Mouse (Mus musculus) midbrain, embryonic 13.5 days (tissue): Measurements from ENCODE around the gene Cracr2a. TPM values are rescaled to one million over a fixed set of nuclear protein-coding genes. Genes with fewer than 3 reads are reported as not detected.

Experiments
- ATAC-seq: fragments of 200-750 bp; cut with Nextera tagmentation; 2 replicates; pipeline ENCODE4 v1.8.0; 2017; ENCODE audit warnings: mild to moderate bottlenecking, moderate TSS enrichment, moderate library complexity
- H3K27ac ChIP-seq: fragments of 300-500 bp; sonication (generic); 2 replicates; pipeline ENCODE4 v1.5.1; 2015; ENCODE audit warnings: inconsistent platforms, mild to moderate bottlenecking, moderate library complexity
- H3K27me3 ChIP-seq: fragments of 300-500 bp; sonication (generic); 2 replicates; pipeline ENCODE4 v1.6.1; 2015; ENCODE audit warnings: mild to moderate bottlenecking, inconsistent platforms
- H3K36me3 ChIP-seq: fragments of 300-500 bp; sonication (generic); 2 replicates; pipeline ENCODE4 v1.6.1; 2015; ENCODE audit warnings: mild to moderate bottlenecking, inconsistent platforms
- H3K4me1 ChIP-seq: fragments of 300-500 bp; sonication (generic); replicated peaks from 2 replicates; pipeline ENCODE4 v1.6.1; 2015; ENCODE audit warnings: inconsistent platforms
- H3K4me2 ChIP-seq: fragments of 300-500 bp; sonication (generic); replicated peaks from 2 replicates; pipeline ENCODE4 v1.6.1; 2015; ENCODE audit warnings: moderate library complexity, mild to moderate bottlenecking, inconsistent platforms
- H3K4me3 ChIP-seq: fragments of 300-500 bp; sonication (generic); replicated peaks from 2 replicates; pipeline ENCODE4 v1.5.1; 2015; ENCODE audit warnings: mild to moderate bottlenecking, inconsistent platforms
- H3K9ac ChIP-seq: fragments of 300-500 bp; sonication (generic); replicated peaks from 2 replicates; pipeline ENCODE4 v1.6.1; 2015; ENCODE audit warnings: mild to moderate bottlenecking, inconsistent platforms
- H3K9me3 ChIP-seq: fragments of 300-500 bp; sonication (generic); 2 replicates; pipeline ENCODE4 v1.6.1; 2016; ENCODE audit warnings: mild to moderate bottlenecking, inconsistent platforms
- WGBS: fragments of 180-500 bp; shearing (Covaris S2); methylation state at CpG from one replicate; pipeline ENCODE4 v1.1.7; 2015; 5-methylcytosine and 5-hydroxymethylcytosine counted together
- polyA plus RNA-seq: library from polyadenylated mRNA; unstranded; fragments of >200 nt; fragmentation: Nextera tagmentation; extraction: Ambion mirVana; gene quantifications from 2 replicates; pipeline ENCODE4 v1.2.1, GENCODE M21; 2015

Gene Cracr2a
- polyA plus RNA-seq, 1 experiment from 2014 or later: 0.24 TPM

GRCm38 (mm10) chr6:127573779-127574463 is 12.8 kb downstream of the Cracr2a start:
- Histone ChIP-seq H3K9ac (no peak overlapping the region), H3K27me3 (no peaks in the 10 kb centered on the region), H3K4me3 (no peak overlapping the region), H3K27ac (no peak overlapping the region), H3K36me3 (no peaks in the 10 kb centered on the region), H3K9me3 (no peaks in the 10 kb centered on the region), H3K4me1 (no peaks in the 10 kb centered on the region), H3K4me2 (no peak overlapping the region)
- no peak for ATAC-seq
- 77% methylated on average over 11 of the region's 11 CpGs for WGBS

GRCm38 (mm10) chr6:127575194-127575593 is 14.1 kb downstream of the Cracr2a start:
- WGBS: 86% methylated on average over 2 of the region's 2 CpGs
- Histone ChIP-seq H3K9me3 (no peaks in the 10 kb centered on the region), H3K4me3 (no peak overlapping the region), H3K36me3 (no peaks in the 10 kb centered on the region), H3K4me1 (no peaks in the 10 kb centered on the region), H3K9ac (no peak overlapping the region), H3K27ac (no peak overlapping the region), H3K4me2 (no peak overlapping the region), H3K27me3 (no peaks in the 10 kb centered on the region)
- no peak for ATAC-seq

GRCm38 (mm10) chr6:127577688-127578087 is 16.6 kb downstream of the Cracr2a start:
- ATAC-seq: no peak

GRCm38 (mm10) chr6:127578316-127578715 is 17.2 kb downstream of the Cracr2a start:
- 78% methylated on average over 7 of the region's 7 CpGs for WGBS
- no peak for ATAC-seq
- no peaks in the 10 kb centered on the region for H3K36me3 ChIP-seq

More at GRCm38 (mm10) chr6:127577688-127578087, 16.6 kb downstream of the Cracr2a start:
- H3K27me3 ChIP-seq: no peaks in the 10 kb centered on the region; the same call in 1 of the 2 replicates
- H3K4me3 ChIP-seq: no peak overlapping the region
- H3K4me1 ChIP-seq: peaks cover 9% of the 10 kb centered on the region
- H3K4me2 ChIP-seq: no peak overlapping the region
- H3K9ac ChIP-seq: no peak overlapping the region
- H3K27ac ChIP-seq: no peak overlapping the region
- WGBS: 83% methylated on average over 4 of the region's 4 CpGs
- no peaks in the 10 kb centered on the region for H3K9me3 ChIP-seq
- no peaks in the 10 kb centered on the region for H3K36me3 ChIP-seq

GRCm38 (mm10) chr6:127578810-127579209 is 17.7 kb downstream of the Cracr2a start:
- Histone ChIP-seq H3K4me1 (peaks cover 10% of the 10 kb centered on the region), H3K9me3 (no peaks in the 10 kb centered on the region), H3K9ac (no peak overlapping the region), H3K36me3 (no peaks in the 10 kb centered on the region), H3K27me3 (no peaks in the 10 kb centered on the region; the same call in 1 of the 2 replicates), H3K4me3 (no peak overlapping the region), H3K27ac (no peak overlapping the region), H3K4me2 (no peak overlapping the region)
- ATAC-seq: no peak
- 86% methylated on average over 5 of the region's 5 CpGs for WGBS

More at GRCm38 (mm10) chr6:127578316-127578715, 17.2 kb downstream of the Cracr2a start:
- Histone ChIP-seq H3K4me2 (no peak overlapping the region), H3K4me1 (peaks cover 10% of the 10 kb centered on the region), H3K4me3 (no peak overlapping the region), H3K27ac (no peak overlapping the region), H3K9me3 (no peaks in the 10 kb centered on the region), H3K9ac (no peak overlapping the region), H3K27me3 (no peaks in the 10 kb centered on the region; the same call in 1 of the 2 replicates)

GRCm38 (mm10) chr6:127581915-127582314 is 20.8 kb downstream of the Cracr2a start:
- H3K27ac ChIP-seq: no peak overlapping the region
- H3K9me3 ChIP-seq: no peaks in the 10 kb centered on the region
- no peak; the same call in 1 of the 2 replicates for ATAC-seq
- peak overlapping the region; percentile 46 for H3K4me2 ChIP-seq
- H3K36me3 ChIP-seq: no peaks in the 10 kb centered on the region
- WGBS: 55% methylated on average over 12 of the region's 12 CpGs
- peak overlapping the region; percentile 34 for H3K9ac ChIP-seq
- peaks cover 10% of the 10 kb centered on the region for H3K4me1 ChIP-seq
- no peaks in the 10 kb centered on the region; the same call in 1 of the 2 replicates for H3K27me3 ChIP-seq
- H3K4me3 ChIP-seq: no peak overlapping the region

GRCm38 (mm10) chr6:127582391-127583176 is 21.4 kb downstream of the Cracr2a start:
- 14% methylated on average over 15 of the region's 15 CpGs for WGBS
- H3K4me3 ChIP-seq: peak overlapping the region; percentile 18
- H3K4me1 ChIP-seq: peaks cover 10% of the 10 kb centered on the region
- peak overlapping the region; percentile 46 for H3K4me2 ChIP-seq
- peak; percentile 70 for ATAC-seq
- H3K9ac ChIP-seq: peak overlapping the region; percentile 34
- 0 out of 2 replicates have a peak overlapping the region, but pooled peaks have one; percentile 17 for H3K27ac ChIP-seq
- H3K9me3 ChIP-seq: no peaks in the 10 kb centered on the region
- no peaks in the 10 kb centered on the region; the same call in 1 of the 2 replicates for H3K27me3 ChIP-seq
- no peaks in the 10 kb centered on the region for H3K36me3 ChIP-seq

GRCm38 (mm10) chr6:127591467-127591866 is 30.3 kb downstream of the Cracr2a start:
- 69% methylated on average over 3 of the region's 3 CpGs for WGBS
- Histone ChIP-seq H3K9ac (no peak overlapping the region), H3K9me3 (no peaks in the 10 kb centered on the region), H3K4me3 (no peak overlapping the region), H3K27ac (no peak overlapping the region), H3K27me3 (0 out of 2 replicates have a peak, but pooled peaks cover 3% of the 10 kb centered on the region), H3K4me1 (peaks cover 8% of the 10 kb centered on the region; the same call in 1 of the 2 replicates), H3K36me3 (no peaks in the 10 kb centered on the region), H3K4me2 (no peak overlapping the region)
- ATAC-seq: no peak

- no peak overlapping the region for H3K27ac ChIP-seq
- 0 out of 2 replicates have a peak, but pooled peaks cover 3% of the 10 kb centered on the region for H3K27me3 ChIP-seq
- H3K4me1 ChIP-seq: peaks cover 8% of the 10 kb centered on the region; the same call in 1 of the 2 replicates
- no peak for ATAC-seq
- no peak overlapping the region for H3K9ac ChIP-seq
- H3K36me3 ChIP-seq: no peaks in the 10 kb centered on the region
- WGBS: 44% methylated on average over 4 of the region's 4 CpGs
- H3K9me3 ChIP-seq: no peaks in the 10 kb centered on the region
- no peak overlapping the region for H3K4me3 ChIP-seq
- H3K4me2 ChIP-seq: no peak overlapping the region
Measured at GRCm38 (mm10) chr6:127593487-127593886, 32.3 kb downstream of the Cracr2a start.

- H3K27me3 ChIP-seq: no peaks in the 10 kb centered on the region
- H3K36me3 ChIP-seq: no peaks in the 10 kb centered on the region
- no peak overlapping the region for H3K4me3 ChIP-seq
- peaks cover 11% of the 10 kb centered on the region; the same call in 1 of the 2 replicates for H3K4me1 ChIP-seq
- no peak overlapping the region for H3K4me2 ChIP-seq
- no peaks in the 10 kb centered on the region for H3K9me3 ChIP-seq
- H3K9ac ChIP-seq: no peak overlapping the region
- no peak overlapping the region for H3K27ac ChIP-seq
- peak; percentile 51 for ATAC-seq
- 46% methylated on average over 6 of the region's 6 CpGs for WGBS
Measured at GRCm38 (mm10) chr6:127599280-127599679, 38.1 kb downstream of the Cracr2a start.

GRCm38 (mm10) chr6:127605067-127606025 is 44.2 kb downstream of the Cracr2a start:
- H3K4me3 ChIP-seq: no peak overlapping the region
- no peaks in the 10 kb centered on the region for H3K36me3 ChIP-seq
- no peak for ATAC-seq
- no peaks in the 10 kb centered on the region for H3K9me3 ChIP-seq
- H3K27me3 ChIP-seq: no peaks in the 10 kb centered on the region
- no peak overlapping the region for H3K27ac ChIP-seq
- 0 out of 2 replicates have a peak, but pooled peaks cover 3% of the 10 kb centered on the region for H3K4me1 ChIP-seq
- no peak overlapping the region for H3K4me2 ChIP-seq
- 67% methylated on average over 15 of the region's 15 CpGs for WGBS
- H3K9ac ChIP-seq: no peak overlapping the region
